Mouse (Mus musculus) CH12.LX (cell line): Measurements from ENCODE around the gene Ccdc63.

ENCODE experiments used
- CHD1 ChIP-seq: IDR thresholded peaks from 2 replicates; pipeline ENCODE4 v1.6.1; 2012; ENCODE audit warnings: low read depth, low read length, improper control_type of control experiment, inconsistent platforms
- CTCF ChIP-seq, 2 experiments: IDR thresholded peaks in 1 of 2; conservative IDR thresholded peaks in 1 of 2; 2 replicates each; pipeline ENCODE4 v1.5.1; 2011 to 2012; ENCODE audit warnings: low read depth in 2 of 2, low read length in 2 of 2, improper control_type of control experiment in 1 of 2, inconsistent platforms in 1 of 2, mild to moderate bottlenecking in 1 of 2, moderate library complexity in 1 of 2
- E2F4 ChIP-seq: IDR thresholded peaks from 2 replicates; pipeline ENCODE4 v1.6.1; 2011; ENCODE audit warnings: low read depth, low read length, improper control_type of control experiment; ENCODE audit not compliant: insufficient replicate concordance
- EP300 ChIP-seq: IDR thresholded peaks from 2 replicates; pipeline ENCODE4 v1.6.1; 2011; ENCODE audit warnings: low read length, improper control_type of control experiment

- TF ChIP-seq CTCF (conservative IDR thresholded peaks at IDR 0.05 in 1 of 2, IDR thresholded peaks at IDR 0.05 in 1 of 2; ENCODE audit: low read depth in 2 of 2, low read length in 2 of 2), result no peak
- no peak for TF ChIP-seq CHD1
- no peak for TF ChIP-seq E2F4
- no peak for TF ChIP-seq EP300
Observed at GRCm38 (mm10) chr5:122143543-122143942, 2.9 kb upstream of the Ccdc63 start.
